Mouse (Mus musculus) E14TG2a.4 (cell line): Measurements from ENCODE around the gene Mturn.

Experiments
- CTCF ChIP-seq: conservative IDR thresholded peaks from 2 replicates; pipeline ENCODE4 v1.5.1; 2014; ENCODE audit warnings: low read length
- NANOG ChIP-seq: IDR thresholded peaks from 2 replicates; pipeline ENCODE4 v1.6.1; 2014; ENCODE audit warnings: borderline replicate concordance, low read length, mixed read lengths

- no peak for TF ChIP-seq CTCF
- no peak for TF ChIP-seq NANOG
Observed at GRCm38 (mm10) chr6:54672901-54673300, 8.5 kb upstream of the Mturn start.
